Mouse (Mus musculus) megakaryocyte, embryonic 14.5 days (primary cell): Measurements from ENCODE around the gene Tsc2.

Experiments
- FLI1 ChIP-seq: IDR thresholded peaks from 2 replicates; pipeline ENCODE4 v1.6.1; 2012; ENCODE audit warnings: low read length, inconsistent platforms, mixed read lengths
- GATA1 ChIP-seq: IDR thresholded peaks from 3 replicates; pipeline ENCODE4 v1.6.1; 2012; ENCODE audit warnings: mixed read lengths, low read length, inconsistent platforms, borderline replicate concordance

GRCm38 (mm10) chr17:24677500-24678080 lies 45.2 kb upstream of the Tsc2 start:
- no peak for TF ChIP-seq FLI1
- TF ChIP-seq GATA1 = no peak
